Mouse (Mus musculus): ENCODE measurements around the gene Entpd1.
A peak's percentile ranks its signal among the peaks of the same experiment; 100 is the strongest.

- TF ChIP-seq POLR2A (IDR thresholded peaks at IDR 0.05; ENCODE audit: borderline replicate concordance, extremely low read depth, low read depth, low read length) (peak; percentile 57; the same call in 1 of the 2 replicates), CTCF (IDR thresholded peaks at IDR 0.05; ENCODE audit: insufficient read depth, low read length) (no peak)
Measured at GRCm38 (mm10) chr19:40658935-40659334, 46.8 kb downstream of the Entpd1 start.
